In genomic region chr7:98171141-98172073, GRCm38 (mm10) we compare ENCODE assay signal across 8 mouse cellular contexts. TPM values are rescaled to one million over a fixed set of nuclear protein-coding genes. Genes with fewer than 3 reads are reported as not detected.
DNase-seq lines count a peak whose midpoint lies in the region; ATAC-seq and TF ChIP-seq lines count a peak whose summit lies in the region.

No protein-coding gene starts in this region.

- intact Hi-C loops in heart, postnatal 14 days (cut with DNase I) = no loop called here

- 42% methylated on average over 6 of the region's 6 CpGs for WGBS in embryonic facial prominence, embryonic 14.5 days
- WGBS in liver, embryonic 14.5 days (ENCODE audit: insufficient replicate concordance) = 20% methylated on average over 6 of the region's 6 CpGs

- TF ChIP-seq CTCF in liver, embryonic 14.5 days (IDR thresholded peaks at IDR 0.05; ENCODE audit: low read depth) = no peak

- H3K4me3 ChIP-seq in embryonic facial prominence, embryonic 14.5 days (ENCODE audit: low read depth, low read length) = no peak overlapping the region
- H3K4me3 ChIP-seq in liver, embryonic 14.5 days (ENCODE audit: insufficient read depth in 1 of 2, low read depth in 2 of 2, low read length in 2 of 2) = peak overlapping the region; percentile 39 to 52

- no peaks in the 10 kb centered on the region for H3K27me3 ChIP-seq in embryonic facial prominence, embryonic 14.5 days (replicated peaks; ENCODE audit: control insufficient read depth, insufficient read depth, low read length)
- no peaks in the 10 kb centered on the region for H3K27me3 ChIP-seq in liver, embryonic 14.5 days (ENCODE audit: control insufficient read depth, insufficient read depth, low read length)

- peak; percentile 76 for ATAC-seq in embryonic facial prominence, embryonic 14.5 days (ENCODE audit: low read depth)
- peak; percentile 83 for ATAC-seq in liver, embryonic 14.5 days (ENCODE audit: insufficient read depth)
- no peak for ATAC-seq in cerebellum, adult (ENCODE audit: insufficient number of reproducible peaks, low FRiP score, low TSS enrichment)

- DNase-seq in spleen, adult 12 weeks (ENCODE audit: low spot score) = peak; percentile 70
- no peak for DNase-seq in spleen, adult 18-20 months
- no peak for DNase-seq in embryonic facial prominence, embryonic 14.5 days (ENCODE audit: low spot score)
- DNase-seq in heart, postnatal 14 days = peak; percentile 51 to 64
- DNase-seq in liver, embryonic 14.5 days (ENCODE audit: low read depth in 3 of 3, low spot score in 3 of 3) = peak; percentile 72 to 77 (median 72)
- peak; percentile 78 for DNase-seq in skeletal muscle tissue, adult 2 months (ENCODE audit: low read depth, low spot score)
- DNase-seq in thymus, postnatal 0 days (ENCODE audit: low spot score) = no peak

- no peak; the same call in 1 of the 2 replicates for TF ChIP-seq EP300 in liver, embryonic 14.5 days (IDR thresholded peaks at IDR 0.05; ENCODE audit: low read depth)

- no peak overlapping the region for H3K4me2 ChIP-seq in embryonic facial prominence, embryonic 14.5 days (ENCODE audit: low read depth, low read length)
- H3K4me2 ChIP-seq in liver, embryonic 14.5 days (ENCODE audit: low read depth) = peak overlapping the region; percentile 85

- H3K27ac ChIP-seq in embryonic facial prominence, embryonic 14.5 days (replicated peaks; ENCODE audit: low read depth, low read length) = no peak overlapping the region
- H3K27ac ChIP-seq in liver, embryonic 14.5 days = peak overlapping the region; percentile 96

- H3K9me3 ChIP-seq in embryonic facial prominence, embryonic 14.5 days (ENCODE audit: control insufficient read depth, low read length) = no peaks in the 10 kb centered on the region
- H3K9me3 ChIP-seq in liver, embryonic 14.5 days (ENCODE audit: control insufficient read depth, low read length) = no peaks in the 10 kb centered on the region

- H3K36me3 ChIP-seq in embryonic facial prominence, embryonic 14.5 days (ENCODE audit: control insufficient read depth, insufficient read depth, low read length) = no peaks in the 10 kb centered on the region
- no peaks in the 10 kb centered on the region; the same call in 1 of the 2 replicates for H3K36me3 ChIP-seq in liver, embryonic 14.5 days (replicated peaks; ENCODE audit: control insufficient read depth, insufficient read depth, low read depth)

- no peak overlapping the region for H3K9ac ChIP-seq in embryonic facial prominence, embryonic 14.5 days (ENCODE audit: low read depth, low read length)
- H3K9ac ChIP-seq in liver, embryonic 14.5 days (replicated peaks) = peak overlapping the region; percentile 66

- 0 out of 2 replicates have a peak, but pooled peaks cover 10% of the 10 kb centered on the region for H3K4me1 ChIP-seq in embryonic facial prominence, embryonic 14.5 days (ENCODE audit: control insufficient read depth, insufficient read depth, low read length)
- peaks cover 65 to 68% of the 10 kb centered on the region in 2 experiments for H3K4me1 ChIP-seq in liver, embryonic 14.5 days (replicated peaks; ENCODE audit: control insufficient read depth in 2 of 2, insufficient read depth in 2 of 2, low read length in 1 of 2)

RNA-seq across cellular contexts. Expression of gene Capn5, which starts 6.7 kb away (rescaled TPM):
- 5.0 and 6.0 TPM in 2 replicates for polyA plus RNA-seq in embryonic facial prominence, embryonic 14.5 days (2014; fragmentation: Nextera tagmentation; extraction: Ambion mirVana)
- 1 to 10 TPM; 2.7 to 3.9 TPM for total RNA-seq in heart, postnatal 14 days (2021)
- 13.1 and 13.2 TPM in 2 replicates for polyA plus RNA-seq in liver, embryonic 14.5 days (2012; rRNA removed)
- polyA plus RNA-seq in liver, embryonic 14.5 days (2014; fragmentation: Nextera tagmentation; extraction: Ambion mirVana) = 8.9 and 9.8 TPM in 2 replicates
- polyA plus RNA-seq in thymus, postnatal 0 days (2015; fragmentation: Nextera tagmentation; extraction: Ambion mirVana) = 8.4 and 11.1 TPM in 2 replicates

RNA-seq across cellular contexts. Expression of gene Omp, which starts 26.1 kb away (rescaled TPM):
- polyA plus RNA-seq in embryonic facial prominence, embryonic 14.5 days (2014; fragmentation: Nextera tagmentation; extraction: Ambion mirVana) = 2.7 and 4.8 TPM in 2 replicates
- under 1 TPM; 0.22 TPM for total RNA-seq in heart, postnatal 14 days (2021)
- polyA plus RNA-seq in liver, embryonic 14.5 days (2012; rRNA removed) = 0.61 and 0.63 TPM in 2 replicates
- 0.24 and 0.44 TPM in 2 replicates for polyA plus RNA-seq in liver, embryonic 14.5 days (2014; fragmentation: Nextera tagmentation; extraction: Ambion mirVana)
- 0.55 and 0.70 TPM in 2 replicates for polyA plus RNA-seq in thymus, postnatal 0 days (2015; fragmentation: Nextera tagmentation; extraction: Ambion mirVana)

RNA-seq across cellular contexts. Expression of gene B3gnt6, which starts 27.9 kb away (rescaled TPM):
- 0.07 and 0.08 TPM in 2 replicates for polyA plus RNA-seq in embryonic facial prominence, embryonic 14.5 days (2014; fragmentation: Nextera tagmentation; extraction: Ambion mirVana)
- total RNA-seq in heart, postnatal 14 days (2021) = not detected
- polyA plus RNA-seq in liver, embryonic 14.5 days (2012; rRNA removed) = 0.03 and 0.08 TPM in 2 replicates
- polyA plus RNA-seq in liver, embryonic 14.5 days (2014; fragmentation: Nextera tagmentation; extraction: Ambion mirVana) = 0.05 TPM in 1 of 2 replicates, not detected in the other
- 0.22 and 0.24 TPM in 2 replicates for polyA plus RNA-seq in thymus, postnatal 0 days (2015; fragmentation: Nextera tagmentation; extraction: Ambion mirVana)

RNA-seq across cellular contexts. Expression of gene Myo7a, which starts 52.1 kb away (rescaled TPM):
- polyA plus RNA-seq in embryonic facial prominence, embryonic 14.5 days (2014; fragmentation: Nextera tagmentation; extraction: Ambion mirVana) = 9.2 and 10.1 TPM in 2 replicates
- total RNA-seq in heart, postnatal 14 days (2021) = 1 to 10 TPM; 5.4 to 6.3 TPM
- 10.3 and 10.4 TPM in 2 replicates for polyA plus RNA-seq in liver, embryonic 14.5 days (2012; rRNA removed)
- 6.6 and 7.3 TPM in 2 replicates for polyA plus RNA-seq in liver, embryonic 14.5 days (2014; fragmentation: Nextera tagmentation; extraction: Ambion mirVana)
- 2.6 and 2.8 TPM in 2 replicates for polyA plus RNA-seq in thymus, postnatal 0 days (2015; fragmentation: Nextera tagmentation; extraction: Ambion mirVana)

Comparison
In these comparisons a context has a peak if more than half of its experiments do, and no peak if none do; other contexts are left out.
1. DNase-seq: peak in spleen, adult 12 weeks (single experiment), heart, postnatal 14 days (2 of 2), liver, embryonic 14.5 days (3 of 3) and skeletal muscle tissue, adult 2 months (single experiment); none in spleen, adult 18-20 months (0 of 2), embryonic facial prominence, embryonic 14.5 days (single experiment) and thymus, postnatal 0 days (single experiment).